Mouse (Mus musculus) heart, adult 2 months (tissue): ENCODE measurements around the gene Ins2.

ENCODE experiments used
- CTCF ChIP-seq: fragments of 200-600 bp; IDR thresholded peaks from 2 replicates; pipeline ENCODE4 v1.8.1; 2022; ENCODE audit warnings: antibody characterized with exemption, mild to moderate bottlenecking, moderate library complexity
- EP300 ChIP-seq: fragments of 200-500 bp; IDR thresholded peaks from 2 replicates; pipeline ENCODE4 v1.6.1; 2011; ENCODE audit warnings: low read depth, low read length, control low read depth; ENCODE audit not compliant: insufficient read depth
- POLR2A ChIP-seq: fragments of 200-500 bp; IDR thresholded peaks from 2 replicates; pipeline ENCODE4 v1.6.1; 2011; ENCODE audit warnings: mild to moderate bottlenecking, low read depth, low read length, control low read depth; ENCODE audit not compliant: insufficient read depth

DNA sequence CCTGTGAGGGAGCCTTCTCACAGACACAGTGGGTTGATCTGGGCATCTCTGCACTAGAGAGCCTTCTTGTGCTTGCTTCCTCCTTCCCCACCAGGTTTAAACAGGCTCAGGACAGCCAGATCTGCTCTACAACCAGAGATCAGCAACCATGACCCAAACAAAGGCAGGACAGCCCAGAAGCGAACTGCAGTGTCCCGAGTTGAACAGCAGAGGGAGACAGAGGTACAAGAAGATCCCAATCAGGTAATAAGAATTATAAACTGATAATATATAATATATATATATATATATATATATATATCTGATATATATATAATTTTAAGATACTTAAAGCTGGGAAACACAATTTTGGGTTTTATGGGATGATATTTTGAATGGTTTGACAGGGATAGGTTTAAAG, 22.5 kb downstream of the Ins2 start:
- TF ChIP-seq EP300 (no peak), CTCF (peak; percentile 80), POLR2A (no peak)
